Mouse (Mus musculus) Patski (cell line): Measurements from ENCODE around the gene Trp53. TPM values are rescaled to one million over a fixed set of nuclear protein-coding genes. Genes with fewer than 3 reads are reported as not detected.

Experiments
- ATAC-seq: fragments of 100-300 bp; one replicate; pipeline ENCODE4 v1.8.0; 2021
- CTCF ChIA-PET: fragments of 350-600 bp; sonication (Branson Sonifier 250); formaldehyde crosslinking; loops from one replicate; lab custom pipeline; 2022; ENCODE audit warnings: inconsistent platforms; lab: Charles Lee
- POLR2A ChIA-PET: fragments of 350-600 bp; sonication (Branson Sonifier 250); formaldehyde crosslinking; loops from one replicate; lab custom pipeline; 2022; ENCODE audit warnings: antibody characterized with exemption, inconsistent platforms; lab: Charles Lee
- DNase-seq: peaks from one replicate; pipeline ENCODE4 v3.0.0-alpha.2; 2011; ENCODE audit warnings: low read depth, low spot score
- H3K27me3 ChIP-seq: fragments of 371-371 bp; one replicate; pipeline ENCODE4 v1.5.1; 2021
- CTCF ChIP-seq: fragments of 100-300 bp; IDR thresholded peaks from one replicate; pipeline ENCODE4 v1.5.1; 2021
- in situ Hi-C: fragments of 300-500 bp; cut with MboI; formaldehyde crosslinking; loops from 3 replicates; pipeline ENCODE4 v1.11.1; 2018; ENCODE audit warnings: low pct_unique_long_range_greater_than_20kb, mixed read lengths
- polyA plus RNA-seq: library from polyadenylated mRNA; unstranded; gene quantifications from one replicate; pipeline ENCODE4 v1.2.3, GENCODE M21; 2021

Gene Trp53
- polyA plus RNA-seq, 1 experiment from 2014 or later, result 92.8 TPM

- TF ChIP-seq CTCF, result no peak
- in situ Hi-C loops, result loop anchor here (5.0 kb wide), 1 partner anchor 41 kb away; the partner anchor contains the start of gene Sat2
Observed at GRCm38 (mm10) chr11:69581147-69581688, 1.1 kb downstream of the Trp53 start.

GRCm38 (mm10) chr11:69581814-69582213 is 1.7 kb downstream of the Trp53 start:
- TF ChIP-seq CTCF, result no peak
- ChIA-PET POLR2A (interaction anchor here (0.7 to 1.5 kb wide), 3 partner anchors 9 to 26 kb away, joined by 3 to 4 read pairs (median 3); no protein-coding TSS in a partner anchor), CTCF (interaction anchor here (1.0 kb wide), 1 partner anchor 35 kb away, joined by 4 read pairs; no protein-coding TSS in a partner anchor)
- no peaks in the 10 kb centered on the region for H3K27me3 ChIP-seq
- ATAC-seq, result no peak
- in situ Hi-C loops, result loop anchor here (5.0 kb wide), 1 partner anchor 40 kb away; the partner anchor contains the start of gene Sat2
- DNase-seq, result no peak

More at GRCm38 (mm10) chr11:69581147-69581688, 1.1 kb downstream of the Trp53 start:
- H3K27me3 ChIP-seq, result no peaks in the 10 kb centered on the region
- POLR2A ChIA-PET, result interaction anchor here (0.6 to 1.2 kb wide), 3 partner anchors 9 to 27 kb away, joined by 3 to 4 read pairs (median 3); no protein-coding TSS in a partner anchor
- ATAC-seq (peak; percentile 68), DNase-seq (peak; percentile 58)
- CTCF ChIA-PET, result interaction anchor here (1.4 to 1.6 kb wide), 2 partner anchors 19 to 34 kb away, joined by 3 to 7 read pairs; no protein-coding TSS in a partner anchor

GRCm38 (mm10) chr11:69582230-69582805 is 2.2 kb downstream of the Trp53 start:
- ChIA-PET CTCF (interaction anchor here (1.0 kb wide), 1 partner anchor 36 kb away, joined by 4 read pairs; no protein-coding TSS in a partner anchor), POLR2A (interaction anchor here (1.2 to 1.5 kb wide), 2 partner anchors 8 to 18 kb away, joined by 3 to 4 read pairs; no protein-coding TSS in a partner anchor)
- DNase-seq, result no peak
- no peak for ATAC-seq
- TF ChIP-seq CTCF, result no peak
- H3K27me3 ChIP-seq, result no peaks in the 10 kb centered on the region
- in situ Hi-C loops, result loop anchor here (5.0 kb wide), 1 partner anchor 40 kb away; the partner anchor contains the start of gene Sat2

- H3K27me3 ChIP-seq, result no peaks in the 10 kb centered on the region
- ChIA-PET CTCF (no interaction called here), POLR2A (no interaction called here)
- DNase-seq (no peak), ATAC-seq (no peak)
- TF ChIP-seq CTCF, result no peak
- in situ Hi-C loops, result loop anchor here (5.0 kb wide), 1 partner anchor 38 kb away; the partner anchor contains the start of gene Sat2
Observed at GRCm38 (mm10) chr11:69584008-69584407, 3.8 kb downstream of the Trp53 start.

- DNase-seq (no peak), ATAC-seq (no peak)
- CTCF ChIA-PET, result interaction anchor here (2.1 kb wide), 1 partner anchor 29 kb away, joined by 7 read pairs; no protein-coding TSS in a partner anchor
- no peak for TF ChIP-seq CTCF
- in situ Hi-C loops, result loop anchor here (5.0 kb wide), 1 partner anchor 37 kb away; the partner anchor contains the start of gene Sat2
- H3K27me3 ChIP-seq, result no peaks in the 10 kb centered on the region
- POLR2A ChIA-PET, result no interaction called here
Observed at GRCm38 (mm10) chr11:69584937-69585336, 4.8 kb downstream of the Trp53 start.

GRCm38 (mm10) chr11:69585718-69586325 is 5.7 kb downstream of the Trp53 start:
- ATAC-seq (no peak), DNase-seq (no peak)
- TF ChIP-seq CTCF, result no peak
- ChIA-PET CTCF (interaction anchor here (1.0 to 2.1 kb wide), 2 partner anchors 12 to 28 kb away, joined by 3 to 7 read pairs; no protein-coding TSS in a partner anchor), POLR2A (interaction anchor here (0.6 kb wide), 1 partner anchor 28 kb away, joined by 5 read pairs; no protein-coding TSS in a partner anchor)
- H3K27me3 ChIP-seq, result no peaks in the 10 kb centered on the region
- in situ Hi-C loops, result no loop called here

GRCm38 (mm10) chr11:69589207-69589834 is 9.2 kb downstream of the Trp53 start:
- POLR2A ChIA-PET, result no interaction called here
- ATAC-seq (no peak), DNase-seq (no peak)
- no peak for TF ChIP-seq CTCF
- no peaks in the 10 kb centered on the region for H3K27me3 ChIP-seq
- in situ Hi-C loops, result no loop called here
- CTCF ChIA-PET, result no interaction called here

GRCm38 (mm10) chr11:69590622-69591021 is 10.5 kb downstream of the Trp53 start:
- ChIA-PET POLR2A (interaction anchor here (1.3 kb wide), 1 partner anchor 9 kb away, joined by 4 read pairs; no protein-coding TSS in a partner anchor), CTCF (no interaction called here)
- in situ Hi-C loops, result no loop called here

GRCm38 (mm10) chr11:69591424-69591823 is 11.3 kb downstream of the Trp53 start:
- ChIA-PET POLR2A (interaction anchor here (0.5 to 1.3 kb wide), 2 partner anchors 9 to 666 kb away, joined by 3 to 4 read pairs; no protein-coding TSS in a partner anchor), CTCF (no interaction called here)
- no peak for TF ChIP-seq CTCF
- ATAC-seq (no peak), DNase-seq (no peak)
- no peaks in the 10 kb centered on the region for H3K27me3 ChIP-seq
- in situ Hi-C loops, result no loop called here

More at GRCm38 (mm10) chr11:69590622-69591021, 10.5 kb downstream of the Trp53 start:
- no peak for TF ChIP-seq CTCF
- ATAC-seq (no peak), DNase-seq (no peak)
- no peaks in the 10 kb centered on the region for H3K27me3 ChIP-seq
